Mouse (Mus musculus) lung, postnatal 0 days (tissue): Measurements from ENCODE around the gene Scnm1.

ENCODE experiments used
- CTCF ChIP-seq: IDR thresholded peaks from 2 replicates; pipeline ENCODE4 v1.5.1; 2016; ENCODE audit warnings: antibody characterized with exemption, mild to moderate bottlenecking
- EP300 ChIP-seq: IDR thresholded peaks from 2 replicates; pipeline ENCODE4 v1.6.1; 2016; ENCODE audit warnings: antibody characterized with exemption, mild to moderate bottlenecking, control low read depth

GRCm38 (mm10) chr3:95117751-95118150 is 16.1 kb downstream of the Scnm1 start:
- TF ChIP-seq CTCF (no peak), EP300 (no peak)
